Mouse (Mus musculus) layer of hippocampus, adult 9-11 months (tissue): ENCODE results near the gene Col6a2.

Experiments used
- DNase-seq: peaks from one replicate; pipeline ENCODE4 v3.0.0; 2022

Gene Col6a2

GRCm38 (mm10) chr10:76634584-76634983, 11.2 kb upstream of the Col6a2 start:
- no peak for DNase-seq

- DNase-seq = no peak
Measured at GRCm38 (mm10) chr10:76634094-76634571, 10.7 kb upstream of the Col6a2 start.

GRCm38 (mm10) chr10:76632630-76633029, 9.2 kb upstream of the Col6a2 start:
- DNase-seq = no peak

- DNase-seq = no peak
Measured at GRCm38 (mm10) chr10:76630657-76631056, 7.2 kb upstream of the Col6a2 start.

- DNase-seq = no peak
Measured at GRCm38 (mm10) chr10:76627714-76628113, 4.3 kb upstream of the Col6a2 start.

GRCm38 (mm10) chr10:76624903-76625302, 1.5 kb upstream of the Col6a2 start:
- no peak for DNase-seq

- DNase-seq = no peak
Measured at GRCm38 (mm10) chr10:76623734-76624133, 304 bp upstream of the Col6a2 start.

GRCm38 (mm10) chr10:76622411-76622810, 1.0 kb downstream of the Col6a2 start:
- no peak for DNase-seq

- no peak for DNase-seq
Measured at GRCm38 (mm10) chr10:76612473-76612872, 11.0 kb downstream of the Col6a2 start.

- no peak for DNase-seq
Measured at GRCm38 (mm10) chr10:76602690-76603089, 20.7 kb downstream of the Col6a2 start.

- no peak for DNase-seq
Measured at GRCm38 (mm10) chr10:76596338-76596737, 27.1 kb downstream of the Col6a2 start.

- peak; percentile 8 for DNase-seq
Measured at GRCm38 (mm10) chr10:76590197-76590596, 33.2 kb downstream of the Col6a2 start.

- DNase-seq = no peak
Measured at GRCm38 (mm10) chr10:76586190-76586589, 37.2 kb downstream of the Col6a2 start.

GRCm38 (mm10) chr10:76584138-76584537, 39.3 kb downstream of the Col6a2 start:
- no peak for DNase-seq

- DNase-seq = no peak
Measured at GRCm38 (mm10) chr10:76576920-76577319, 46.5 kb downstream of the Col6a2 start.

- no peak for DNase-seq
Measured at GRCm38 (mm10) chr10:76575374-76575773, 48.1 kb downstream of the Col6a2 start, which contains the start of gene Ftcd. Gene Ftcd (plus strand): TSS chr10:76575648.

- no peak for DNase-seq
Measured at GRCm38 (mm10) chr10:76572151-76572550, 51.3 kb downstream of the Col6a2 start.

GRCm38 (mm10) chr10:76571070-76571469, 52.4 kb downstream of the Col6a2 start:
- DNase-seq = no peak

GRCm38 (mm10) chr10:76569996-76570685, 53.3 kb downstream of the Col6a2 start:
- no peak for DNase-seq

- DNase-seq = no peak
Measured at GRCm38 (mm10) chr10:76561972-76562371, 61.5 kb downstream of the Col6a2 start, which contains the start of gene Spatc1l. Gene Spatc1l (plus strand): TSS chr10:76562272.

GRCm38 (mm10) chr10:76554061-76554460, 69.4 kb downstream of the Col6a2 start:
- no peak for DNase-seq

- DNase-seq = no peak
Measured at GRCm38 (mm10) chr10:76551556-76551955, 71.9 kb downstream of the Col6a2 start.

GRCm38 (mm10) chr10:76550458-76550857, 73.0 kb downstream of the Col6a2 start:
- DNase-seq = no peak

GRCm38 (mm10) chr10:76548218-76548617, 75.2 kb downstream of the Col6a2 start:
- DNase-seq = no peak

- no peak for DNase-seq
Measured at GRCm38 (mm10) chr10:76546566-76546965, 76.9 kb downstream of the Col6a2 start.
